Mouse (Mus musculus) embryonic facial prominence, embryonic 14.5 days (tissue): ENCODE measurements at regions not wholly inside any gene's neighbourhood (a gene's known extent, or its start where the extent isn't known, plus 50 kb on each side); places are given as distances from the start of the nearest gene placed in this dataset.

Experiments
- ATAC-seq: fragments of 200-750 bp; cut with Nextera tagmentation; 2 replicates; pipeline ENCODE4 v1.8.0; 2017; ENCODE audit warnings: low read depth, moderate number of reproducible peaks, moderate TSS enrichment
- DNase-seq: peaks from one replicate; pipeline ENCODE4 v3.0.0-alpha.2; 2015; ENCODE audit warnings: low spot score
- H3K27ac ChIP-seq: fragments of 300-500 bp; sonication (generic); replicated peaks from 2 replicates; pipeline ENCODE4 v1.5.1; 2014; ENCODE audit warnings: low read depth, mild to moderate bottlenecking, low read length, moderate library complexity
- H3K27me3 ChIP-seq: fragments of 300-500 bp; sonication (generic); replicated peaks from 2 replicates; pipeline ENCODE4 v1.6.1; 2014; ENCODE audit warnings: low read length; ENCODE audit not compliant: control insufficient read depth, insufficient read depth
- H3K36me3 ChIP-seq: fragments of 300-500 bp; sonication (generic); 2 replicates; pipeline ENCODE4 v1.6.1; 2014; ENCODE audit warnings: low read length, mixed read lengths; ENCODE audit not compliant: control insufficient read depth, insufficient read depth
- H3K4me1 ChIP-seq: fragments of 300-500 bp; sonication (generic); 2 replicates; pipeline ENCODE4 v1.6.1; 2014; ENCODE audit warnings: antibody characterized with exemption, low read length; ENCODE audit not compliant: control insufficient read depth, insufficient read depth
- H3K4me2 ChIP-seq: fragments of 300-500 bp; sonication (generic); 2 replicates; pipeline ENCODE4 v1.6.1; 2014; ENCODE audit warnings: low read depth, mild to moderate bottlenecking, low read length, moderate library complexity, mixed read lengths
- H3K4me3 ChIP-seq: fragments of 300-500 bp; sonication (generic); 2 replicates; pipeline ENCODE4 v1.5.1; 2014; ENCODE audit warnings: low read depth, mild to moderate bottlenecking, low read length
- H3K9ac ChIP-seq: fragments of 300-500 bp; sonication (generic); 2 replicates; pipeline ENCODE4 v1.6.1; 2014; ENCODE audit warnings: low read depth, mild to moderate bottlenecking, low read length, moderate library complexity, mixed read lengths
- H3K9me3 ChIP-seq: fragments of 300-500 bp; sonication (generic); 2 replicates; pipeline ENCODE4 v1.6.1; 2016; ENCODE audit warnings: low read length; ENCODE audit not compliant: control insufficient read depth
- WGBS: fragments of 180-500 bp; shearing (Covaris S2); extraction: QIAGEN DNeasy Blood & Tissue Kit; methylation state at CpG from one replicate; pipeline ENCODE4 v1.1.7; 2014; 5-methylcytosine and 5-hydroxymethylcytosine counted together

GRCm38 (mm10) chr13:59323933-59324332 is 261.1 kb downstream of the Agtpbp1 start:
- Histone ChIP-seq H3K9me3 (no peaks in the 10 kb centered on the region; the same call in 1 of the 2 replicates), H3K4me3 (no peak overlapping the region), H3K9ac (no peak overlapping the region), H3K27ac (no peak overlapping the region), H3K27me3 (no peaks in the 10 kb centered on the region), H3K4me2 (no peak overlapping the region), H3K4me1 (no peaks in the 10 kb centered on the region), H3K36me3 (no peaks in the 10 kb centered on the region)
- WGBS = 90% methylated on average over 3 of the region's 3 CpGs
- no peak for ATAC-seq
- DNase-seq = no peak

GRCm38 (mm10) chr13:59323441-59323840 is 261.6 kb downstream of the Agtpbp1 start:
- H3K4me1 ChIP-seq = no peaks in the 10 kb centered on the region
- H3K27me3 ChIP-seq = no peaks in the 10 kb centered on the region
- no peak overlapping the region for H3K27ac ChIP-seq
- WGBS = 35% methylated on average over 5 of the region's 5 CpGs
- no peak overlapping the region for H3K4me2 ChIP-seq
- ATAC-seq (no peak), DNase-seq (peak; percentile 50)
- H3K9ac ChIP-seq = no peak overlapping the region
- no peaks in the 10 kb centered on the region; the same call in 1 of the 2 replicates for H3K9me3 ChIP-seq
- no peak overlapping the region for H3K4me3 ChIP-seq
- no peaks in the 10 kb centered on the region for H3K36me3 ChIP-seq

- DNase-seq (no peak), ATAC-seq (no peak)
- Histone ChIP-seq H3K27me3 (no peaks in the 10 kb centered on the region), H3K36me3 (no peaks in the 10 kb centered on the region), H3K9me3 (no peaks in the 10 kb centered on the region), H3K4me1 (no peaks in the 10 kb centered on the region; the same call in 1 of the 2 replicates), H3K27ac (no peak overlapping the region), H3K4me3 (no peak overlapping the region), H3K4me2 (no peak overlapping the region), H3K9ac (no peak overlapping the region)
- 80% methylated on average over 5 of the region's 5 CpGs for WGBS
These were observed 264.8 kb downstream of the Agtpbp1 start for GRCm38 (mm10) chr13:59320261-59320660.

- Histone ChIP-seq H3K36me3 (no peaks in the 10 kb centered on the region), H3K4me3 (no peak overlapping the region), H3K9me3 (no peaks in the 10 kb centered on the region), H3K9ac (no peak overlapping the region), H3K4me2 (no peak overlapping the region), H3K4me1 (no peaks in the 10 kb centered on the region; the same call in 1 of the 2 replicates), H3K27ac (no peak overlapping the region), H3K27me3 (no peaks in the 10 kb centered on the region)
- DNase-seq (no peak), ATAC-seq (no peak)
- 63% methylated on average over 14 of the region's 16 CpGs for WGBS
These were observed 267.5 kb downstream of the Agtpbp1 start for GRCm38 (mm10) chr13:59317458-59318005.

GRCm38 (mm10) chr13:59315811-59316210 is 269.2 kb downstream of the Agtpbp1 start:
- DNase-seq = no peak
- Histone ChIP-seq H3K4me2 (no peak overlapping the region), H3K27ac (no peak overlapping the region), H3K9ac (no peak overlapping the region), H3K9me3 (no peaks in the 10 kb centered on the region), H3K27me3 (no peaks in the 10 kb centered on the region), H3K4me3 (no peak overlapping the region), H3K4me1 (no peaks in the 10 kb centered on the region; the same call in 1 of the 2 replicates), H3K36me3 (no peaks in the 10 kb centered on the region)
- no peak for ATAC-seq
- WGBS = 56% methylated on average over 3 of the region's 3 CpGs

GRCm38 (mm10) chr13:59314419-59314818 is 270.6 kb downstream of the Agtpbp1 start:
- H3K27ac ChIP-seq = no peak overlapping the region
- no peak overlapping the region for H3K4me3 ChIP-seq
- no peaks in the 10 kb centered on the region; the same call in 1 of the 2 replicates for H3K4me1 ChIP-seq
- H3K27me3 ChIP-seq = no peaks in the 10 kb centered on the region
- WGBS = 69% methylated on average over 1 of the region's 1 CpGs
- no peaks in the 10 kb centered on the region for H3K36me3 ChIP-seq
- H3K9ac ChIP-seq = no peak overlapping the region
- ATAC-seq (no peak), DNase-seq (no peak)
- no peak overlapping the region for H3K4me2 ChIP-seq
- H3K9me3 ChIP-seq = no peaks in the 10 kb centered on the region

- H3K4me1 ChIP-seq = no peaks in the 10 kb centered on the region; the same call in 1 of the 2 replicates
- H3K4me2 ChIP-seq = no peak overlapping the region
- no peak for ATAC-seq
- no peak overlapping the region for H3K27ac ChIP-seq
- peak; percentile 51 for DNase-seq
- H3K9me3 ChIP-seq = no peaks in the 10 kb centered on the region
- H3K36me3 ChIP-seq = no peaks in the 10 kb centered on the region
- H3K4me3 ChIP-seq = no peak overlapping the region
- no peaks in the 10 kb centered on the region for H3K27me3 ChIP-seq
- WGBS = 79% methylated on average over 7 of the region's 7 CpGs
- no peak overlapping the region for H3K9ac ChIP-seq
These were observed 271.2 kb downstream of the Agtpbp1 start for GRCm38 (mm10) chr13:59313725-59314330.

GRCm38 (mm10) chr13:59292905-59293304 is 292.1 kb downstream of the Agtpbp1 start:
- Histone ChIP-seq H3K9ac (no peak overlapping the region), H3K4me3 (no peak overlapping the region), H3K27ac (no peak overlapping the region), H3K9me3 (no peaks in the 10 kb centered on the region), H3K4me2 (no peak overlapping the region), H3K27me3 (no peaks in the 10 kb centered on the region), H3K4me1 (no peaks in the 10 kb centered on the region; the same call in 1 of the 2 replicates), H3K36me3 (no peaks in the 10 kb centered on the region)
- 9% methylated on average over 5 of the region's 5 CpGs for WGBS
- DNase-seq = peak; percentile 71
- ATAC-seq = no peak; the same call in 1 of the 2 replicates

- 73% methylated on average over 11 of the region's 11 CpGs for WGBS
- peak; percentile 34 for DNase-seq
These were observed 295.9 kb downstream of the Agtpbp1 start for GRCm38 (mm10) chr13:59289127-59289526.

More at GRCm38 (mm10) chr13:59289127-59289526, 295.9 kb downstream of the Agtpbp1 start:
- no peaks in the 10 kb centered on the region for H3K27me3 ChIP-seq
- H3K9me3 ChIP-seq = no peaks in the 10 kb centered on the region
- no peak overlapping the region for H3K4me3 ChIP-seq
- H3K4me1 ChIP-seq = no peaks in the 10 kb centered on the region; the same call in 1 of the 2 replicates
- H3K36me3 ChIP-seq = no peaks in the 10 kb centered on the region
- H3K4me2 ChIP-seq = no peak overlapping the region
- no peak for ATAC-seq
- no peak overlapping the region for H3K9ac ChIP-seq
- no peak overlapping the region for H3K27ac ChIP-seq
